Mouse (Mus musculus): ENCODE data around the gene Cyb5r4.
"Not testable (repeated sequence)": the region's sequence is repeated elsewhere in the genome, so short reads cannot be mapped to it uniquely, and the experiment has no call there.

Cyb5r4 gene

GRCm38 (mm10) chr9:87021778-87022523, at the start of gene Cyb5r4:
Gene Cyb5r4, plus strand, starts transcription at chr9:87022014.
- peak; percentile 81 for DNase-seq (ENCODE audit: low read depth, low spot score)

- not testable (repeated sequence) for DNase-seq (ENCODE audit: low read depth, low spot score)
Observed at GRCm38 (mm10) chr9:86972471-86972870, 49.3 kb upstream of the Cyb5r4 start.

- no peak for DNase-seq (ENCODE audit: low read depth, low spot score)
Observed at GRCm38 (mm10) chr9:86973562-86973961, 48.3 kb upstream of the Cyb5r4 start.

GRCm38 (mm10) chr9:86976896-86977295, 44.9 kb upstream of the Cyb5r4 start:
- no peak for DNase-seq (ENCODE audit: low read depth, low spot score)

GRCm38 (mm10) chr9:86978257-86978907, 43.4 kb upstream of the Cyb5r4 start:
- no peak for DNase-seq (ENCODE audit: low read depth, low spot score)

GRCm38 (mm10) chr9:86980048-86980447, 41.8 kb upstream of the Cyb5r4 start:
- DNase-seq (ENCODE audit: low read depth, low spot score) = no peak

GRCm38 (mm10) chr9:86980942-86981341, 40.9 kb upstream of the Cyb5r4 start:
- DNase-seq (ENCODE audit: low read depth, low spot score) = no peak

GRCm38 (mm10) chr9:86981551-86981950, 40.3 kb upstream of the Cyb5r4 start:
- DNase-seq (ENCODE audit: low read depth, low spot score) = no peak

GRCm38 (mm10) chr9:86984583-86984982, 37.2 kb upstream of the Cyb5r4 start:
- no peak for DNase-seq (ENCODE audit: low read depth, low spot score)

GRCm38 (mm10) chr9:86985105-86985504, 36.7 kb upstream of the Cyb5r4 start:
- DNase-seq (ENCODE audit: low read depth, low spot score) = no peak

- no peak for DNase-seq (ENCODE audit: low read depth, low spot score)
Observed at GRCm38 (mm10) chr9:86986703-86987296, 35.0 kb upstream of the Cyb5r4 start.

GRCm38 (mm10) chr9:86989822-86990221, 32.0 kb upstream of the Cyb5r4 start:
- DNase-seq (ENCODE audit: low read depth, low spot score) = no peak

GRCm38 (mm10) chr9:86991758-86992157, 30.1 kb upstream of the Cyb5r4 start:
- no peak for DNase-seq (ENCODE audit: low read depth, low spot score)

- no peak for DNase-seq (ENCODE audit: low read depth, low spot score)
Observed at GRCm38 (mm10) chr9:86997046-86997691, 24.6 kb upstream of the Cyb5r4 start.

GRCm38 (mm10) chr9:86999956-87000582, 21.7 kb upstream of the Cyb5r4 start:
- DNase-seq (ENCODE audit: low read depth, low spot score) = no peak

- DNase-seq (ENCODE audit: low read depth, low spot score) = no peak
Observed at GRCm38 (mm10) chr9:87004701-87005434, 16.9 kb upstream of the Cyb5r4 start.

GRCm38 (mm10) chr9:87005435-87005779, 16.4 kb upstream of the Cyb5r4 start:
- no peak for DNase-seq (ENCODE audit: low read depth, low spot score)

GRCm38 (mm10) chr9:87008507-87008906, 13.3 kb upstream of the Cyb5r4 start:
- no peak for DNase-seq (ENCODE audit: low read depth, low spot score)

- DNase-seq (ENCODE audit: low read depth, low spot score) = no peak
Observed at GRCm38 (mm10) chr9:87008919-87009318, 12.9 kb upstream of the Cyb5r4 start.

- no peak for DNase-seq (ENCODE audit: low read depth, low spot score)
Observed at GRCm38 (mm10) chr9:87015288-87015937, 6.4 kb upstream of the Cyb5r4 start, which contains the start of gene Ripply2. Gene Ripply2, plus strand, starts transcription at chr9:87015537.

- no peak for DNase-seq (ENCODE audit: low read depth, low spot score)
Observed at GRCm38 (mm10) chr9:87015938-87016294, 5.9 kb upstream of the Cyb5r4 start.
